Comparison of ENCODE assay signal across 8 mouse cellular contexts in genomic region chr17:5841943-5842273, GRCm38 (mm10). TPM values are rescaled to one million over a fixed set of nuclear protein-coding genes. Genes with fewer than 3 reads are reported as not detected.
DNase-seq lines count a peak whose midpoint lies in the region; ATAC-seq and TF ChIP-seq lines count a peak whose summit lies in the region.

No protein-coding gene starts in this region.

- TF ChIP-seq EP300 in ES-Bruce4 (IDR thresholded peaks at IDR 0.05; ENCODE audit: insufficient read depth, low read depth, low read length): no peak

- under 1% methylated on average over 7 of the region's 7 CpGs for WGBS in heart, embryonic 14.5 days
- 0% methylated on average over 7 of the region's 7 CpGs for WGBS in forebrain, postnatal 0 days
- WGBS in macrophage (ENCODE audit: missing documents): 1% methylated on average over 7 of the region's 7 CpGs

- H3K27ac ChIP-seq in heart, embryonic 14.5 days (replicated peaks in 1 of 2; ENCODE audit: control insufficient read depth in 1 of 2, insufficient read depth in 1 of 2, low read depth in 2 of 2, low read length in 2 of 2): peak overlapping the region; percentile 92 to 99
- peak overlapping the region; percentile 40 for H3K27ac ChIP-seq in ES-Bruce4 (ENCODE audit: insufficient read depth, low read length)
- peak overlapping the region; percentile 87; the same call in 1 of the 2 replicates for H3K27ac ChIP-seq in forebrain, postnatal 0 days (ENCODE audit: low read depth, low read length)
- peak overlapping the region; percentile 53 for H3K27ac ChIP-seq in macrophage

- peak overlapping the region; percentile 77 for H3K4me2 ChIP-seq in heart, embryonic 14.5 days (ENCODE audit: low read length)
- peak overlapping the region; percentile 84 for H3K4me2 ChIP-seq in forebrain, postnatal 0 days (ENCODE audit: low read depth)

- no peak for TF ChIP-seq CTCF in ES-Bruce4 (IDR thresholded peaks at IDR 0.05; ENCODE audit: low read depth, low read length)
- TF ChIP-seq CTCF in forebrain, postnatal 0 days (IDR thresholded peaks at IDR 0.05; ENCODE audit: low read depth): no peak

- no peak for TF ChIP-seq POLR2A in ES-Bruce4 (IDR thresholded peaks at IDR 0.05; ENCODE audit: insufficient read depth, low read length)

- no peaks in the 10 kb centered on the region for H3K36me3 ChIP-seq in heart, embryonic 14.5 days (ENCODE audit: control insufficient read depth, insufficient read depth, low read length)
- H3K36me3 ChIP-seq in ES-Bruce4 (ENCODE audit: control insufficient read depth, insufficient read depth, low read length, poor library complexity, severe bottlenecking) (peaks cover 8% of the 10 kb centered on the region), macrophage (ENCODE audit: inconsistent target) (no peaks in the 10 kb centered on the region)
- no peaks in the 10 kb centered on the region for H3K36me3 ChIP-seq in forebrain, postnatal 0 days (ENCODE audit: insufficient read depth)

- no peak for ATAC-seq in heart, embryonic 14.5 days (ENCODE audit: insufficient number of reproducible peaks, insufficient read depth, low FRiP score, low read depth)
- ATAC-seq in forebrain, postnatal 0 days: no peak

- peak overlapping the region; percentile 90 to 99 for H3K4me3 ChIP-seq in heart, embryonic 14.5 days (ENCODE audit: control insufficient read depth in 1 of 2, insufficient read depth in 1 of 2, low read depth in 1 of 2, low read length in 2 of 2)
- peak overlapping the region; percentile 70 for H3K4me3 ChIP-seq in ES-Bruce4 (ENCODE audit: low read depth, low read length)
- H3K4me3 ChIP-seq in forebrain, postnatal 0 days (ENCODE audit: low read depth, low read length): peak overlapping the region; percentile 78
- H3K4me3 ChIP-seq in macrophage (ENCODE audit: inconsistent target): peak overlapping the region; percentile 60

- peaks cover 10 to 28% of the 10 kb centered on the region in 2 experiments for H3K4me1 ChIP-seq in heart, embryonic 14.5 days (ENCODE audit: control insufficient read depth in 2 of 2, insufficient read depth in 2 of 2, low read length in 2 of 2)
- no peaks in the 10 kb centered on the region for H3K4me1 ChIP-seq in ES-Bruce4 (ENCODE audit: control insufficient read depth, insufficient read depth, low read length)
- no peaks in the 10 kb centered on the region for H3K4me1 ChIP-seq in forebrain, postnatal 0 days (ENCODE audit: insufficient read depth)

- no peak for DNase-seq in heart, adult 11 months
- no peak for DNase-seq in forebrain, postnatal 0 days
- DNase-seq in adrenal gland, adult 8-10 months: no peak
- DNase-seq in layer of hippocampus, adult 9-11 months: no peak
- no peak for DNase-seq in ovary, postnatal 10 days (ENCODE audit: low spot score)

- H3K27me3 ChIP-seq in heart, embryonic 14.5 days (ENCODE audit: control insufficient read depth, insufficient read depth, low read length): no peaks in the 10 kb centered on the region
- no peaks in the 10 kb centered on the region for H3K27me3 ChIP-seq in ES-Bruce4 (ENCODE audit: control insufficient read depth, insufficient read depth, low read length, poor library complexity, severe bottlenecking)
- H3K27me3 ChIP-seq in forebrain, postnatal 0 days (ENCODE audit: insufficient read depth, low read length): no peaks in the 10 kb centered on the region

- H3K79me2 ChIP-seq in macrophage (ENCODE audit: inconsistent target): peaks cover 68% of the 10 kb centered on the region

- H3K9me3 ChIP-seq in heart, embryonic 14.5 days (ENCODE audit: control insufficient read depth, low read length): no peaks in the 10 kb centered on the region
- no peaks in the 10 kb centered on the region for H3K9me3 ChIP-seq in ES-Bruce4 (replicated peaks; ENCODE audit: control insufficient read depth, insufficient read depth, low read length, poor library complexity, severe bottlenecking)
- H3K9me3 ChIP-seq in forebrain, postnatal 0 days (ENCODE audit: low read length): no peaks in the 10 kb centered on the region

- H3K9ac ChIP-seq in heart, embryonic 14.5 days (ENCODE audit: low read length): peak overlapping the region; percentile 98
- H3K9ac ChIP-seq in ES-Bruce4 (ENCODE audit: low read depth, poor library complexity, severe bottlenecking): peak overlapping the region; percentile 96
- H3K9ac ChIP-seq in forebrain, postnatal 0 days: peak overlapping the region; percentile 80

RNA-seq across cellular contexts. Expression of gene Snx9, which starts 0.8 kb away (rescaled TPM):
- 28.8 and 29.6 TPM in 2 replicates for polyA plus RNA-seq in heart, embryonic 14.5 days (2014; fragmentation: Nextera tagmentation; extraction: Ambion mirVana)
- polyA plus RNA-seq in ES-Bruce4 (2011; ENCODE audit: insufficient read depth, insufficient read length, low read depth, missing spikeins) (45.1 and 46.8 TPM in 2 replicates), macrophage (2018) (68.0 to 101 TPM (median 94.1 TPM) in 3 replicates)
- 7.6 and 8.7 TPM in 2 replicates for total RNA-seq in forebrain, postnatal 0 days (2014; rRNA removed)
- polyA plus RNA-seq in forebrain, postnatal 0 days (2015; fragmentation: Nextera tagmentation; extraction: Ambion mirVana): 4.3 and 5.6 TPM in 2 replicates
- 100 to 1,000 TPM in 4 of 26 experiments, 10 to 100 TPM in 22; 41.9 to 208 (median 75.3) TPM for total RNA-seq in macrophage (2018; cell fraction: chromatin; rRNA removed)
- 100 to 1,000 TPM in 12 of 26 experiments, 10 to 100 TPM in 14; 50.3 to 124 (median 79.9) TPM for total RNA-seq in macrophage (2018; cell fraction: cytosol; rRNA removed)
- total RNA-seq in macrophage (2018; cell fraction: nucleus; rRNA removed): 10 to 100 TPM; 41.7 to 89.2 (median 65.9) TPM
- total RNA-seq in adrenal gland, adult 8-10 months (2022): 10 to 100 TPM; 46.3 to 61.4 (median 52.9) TPM

Comparison
In these comparisons a context has a peak if more than half of its experiments do, and no peak if none do; other contexts are left out.
1. H3K27ac ChIP-seq: peak in every context shown above with its lines; median percentile 96 in heart, embryonic 14.5 days; 87 in forebrain, postnatal 0 days; 53 in macrophage; 40 in ES-Bruce4.